Mouse (Mus musculus): ENCODE data around the gene Gm42688. TPM values are rescaled to one million over a fixed set of nuclear protein-coding genes. Genes with fewer than 3 reads are reported as not detected.

The Gm42688 gene
- polyA plus RNA-seq (2011; ENCODE audit: insufficient read length, low read depth, missing spikeins), result 1.2 and 1.9 TPM in 2 replicates

DNA sequence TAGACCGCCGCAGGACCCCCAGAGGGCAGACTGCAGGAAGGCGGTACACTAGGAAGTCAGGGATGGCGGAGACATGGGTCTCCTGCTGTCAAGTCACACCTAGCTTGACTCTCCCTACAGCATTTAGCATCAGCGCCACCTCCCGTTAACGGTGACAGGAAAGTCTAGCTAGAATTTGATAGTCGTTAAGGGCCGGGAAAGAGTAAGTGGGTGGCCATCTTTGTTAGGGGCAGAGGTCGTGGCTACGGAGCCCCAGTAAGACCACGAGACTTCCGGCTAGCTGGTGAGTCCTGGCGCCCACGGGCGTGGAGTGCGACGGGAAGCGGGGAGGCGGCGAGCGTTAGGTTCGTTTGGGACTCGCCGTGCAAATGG lies at the start of gene Gm42688, which contains the start of gene Ccdc142:
TSS of gene Gm42688 (plus strand) at position 302 of the 372 bp plus-strand sequence.
TSS of gene Ccdc142 (plus strand) at position 286 of the 372 bp plus-strand sequence.
- H3K4me1 ChIP-seq (ENCODE audit: control insufficient read depth, insufficient read depth, low read length), result no peaks in the 10 kb centered on the region
- peak within 1 kb of the TSS; percentile 56 for H3K4me3 ChIP-seq (ENCODE audit: insufficient read depth, low read length)
- TF ChIP-seq POLR2A (IDR thresholded peaks at IDR 0.05; ENCODE audit: low read depth, low read length) (peak; percentile 77), CTCF (IDR thresholded peaks at IDR 0.05; ENCODE audit: borderline replicate concordance, insufficient read depth, low read length) (peak; percentile 47; the same call in 1 of the 2 replicates)
- no peak within 1 kb of the TSS for H3K27ac ChIP-seq (ENCODE audit: insufficient read depth, low read length)

DNA sequence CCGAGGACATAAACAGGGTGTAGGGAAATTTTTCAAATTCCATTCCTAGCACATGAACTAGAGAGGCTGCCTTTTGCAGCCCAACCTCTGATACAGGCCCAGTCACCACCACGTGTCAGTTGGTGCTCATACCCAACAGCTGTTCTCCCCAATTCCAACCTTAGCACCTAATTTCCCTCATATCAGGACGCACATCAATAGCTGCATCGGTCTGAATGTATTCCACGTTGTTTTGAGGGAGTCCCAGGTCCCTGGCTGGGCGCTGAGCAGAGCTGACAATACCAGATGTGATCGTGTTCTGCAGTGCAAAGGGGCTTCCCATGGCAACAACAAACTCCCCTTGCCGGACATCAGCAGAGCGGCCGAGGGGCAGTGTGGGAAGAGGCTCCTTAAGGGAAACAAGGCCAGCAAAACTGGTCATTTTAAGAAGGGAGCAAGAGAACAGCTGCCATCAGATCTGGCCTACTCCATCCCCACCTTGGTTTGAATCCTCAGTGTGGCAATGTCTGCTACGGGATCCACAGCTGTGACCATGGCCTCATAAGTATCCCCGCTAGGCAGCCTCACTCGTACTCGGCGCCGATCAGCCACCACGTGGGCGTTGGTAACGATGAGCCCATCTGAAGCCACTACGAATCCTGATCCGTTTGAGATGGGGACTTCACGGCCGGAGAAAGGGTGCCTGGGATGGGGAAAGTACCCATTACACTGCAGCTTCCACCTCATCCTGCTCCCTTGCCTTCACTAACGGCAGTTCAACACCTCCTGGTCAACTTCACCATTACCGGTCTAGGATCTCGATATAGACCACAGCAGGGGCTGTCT lies 48.1 kb upstream of the Gm42688 start:
- Histone ChIP-seq H3K4me1 (ENCODE audit: control insufficient read depth, insufficient read depth, low read length) (peaks cover 5% of the 10 kb centered on the region), H3K27ac (ENCODE audit: insufficient read depth, low read length) (peak overlapping the region; percentile 74), H3K4me3 (ENCODE audit: insufficient read depth, low read length) (peak overlapping the region; percentile 69)
- no peak for TF ChIP-seq CTCF (IDR thresholded peaks at IDR 0.05; ENCODE audit: borderline replicate concordance, insufficient read depth, low read length)
- peak; percentile 68 for TF ChIP-seq POLR2A (IDR thresholded peaks at IDR 0.05; ENCODE audit: low read depth, low read length)

DNA sequence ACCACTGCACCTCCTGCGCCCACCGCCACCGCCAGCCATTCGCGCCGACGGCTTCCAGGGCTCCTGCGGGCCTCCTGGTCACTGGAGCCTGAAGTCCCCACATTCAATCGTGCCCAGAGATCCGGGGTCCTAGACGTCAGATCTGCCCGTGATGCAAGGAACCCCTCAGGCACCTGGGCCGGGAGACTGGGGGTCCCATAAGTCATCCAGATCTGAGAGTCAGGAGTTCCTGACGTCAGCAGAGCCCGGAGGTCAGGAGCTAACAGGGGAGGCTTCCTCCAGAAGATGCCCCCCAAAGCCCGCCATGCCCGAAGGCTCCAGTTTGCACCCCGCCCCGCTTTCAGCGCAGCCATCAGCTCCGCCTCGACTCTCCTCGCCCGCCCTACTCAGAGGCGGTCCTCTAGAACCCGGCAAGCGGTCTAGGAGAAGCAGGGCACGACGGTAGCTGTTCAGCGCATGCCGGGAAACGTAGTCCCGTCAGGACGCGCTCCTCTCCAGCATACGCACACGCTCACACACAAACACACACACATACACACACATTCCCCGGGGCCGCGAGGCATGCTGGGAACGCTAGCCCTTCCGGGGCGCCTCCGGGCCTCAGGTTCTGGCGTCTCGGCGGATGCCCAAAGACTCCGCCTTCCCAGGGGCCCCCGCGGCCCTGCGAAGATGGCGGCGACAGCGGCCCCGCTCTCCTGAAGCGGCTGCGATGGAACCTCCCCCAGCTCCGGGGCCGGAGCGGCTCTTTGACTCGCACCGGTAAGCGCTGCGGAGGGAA lies 47.2 kb upstream of the Gm42688 start, which contains the start of gene Aup1:
TSS of gene Aup1 (plus strand) at position 448 of the 778 bp plus-strand sequence.
- H3K4me3 ChIP-seq (ENCODE audit: insufficient read depth, low read length), result peak within 1 kb of the TSS; percentile 69
- peaks cover 5% of the 10 kb centered on the region for H3K4me1 ChIP-seq (ENCODE audit: control insufficient read depth, insufficient read depth, low read length)
- peak within 1 kb of the TSS; percentile 74 for H3K27ac ChIP-seq (ENCODE audit: insufficient read depth, low read length)
- TF ChIP-seq POLR2A (IDR thresholded peaks at IDR 0.05; ENCODE audit: low read depth, low read length), result peak; percentile 70
- no peak for TF ChIP-seq CTCF (IDR thresholded peaks at IDR 0.05; ENCODE audit: borderline replicate concordance, insufficient read depth, low read length)

DNA sequence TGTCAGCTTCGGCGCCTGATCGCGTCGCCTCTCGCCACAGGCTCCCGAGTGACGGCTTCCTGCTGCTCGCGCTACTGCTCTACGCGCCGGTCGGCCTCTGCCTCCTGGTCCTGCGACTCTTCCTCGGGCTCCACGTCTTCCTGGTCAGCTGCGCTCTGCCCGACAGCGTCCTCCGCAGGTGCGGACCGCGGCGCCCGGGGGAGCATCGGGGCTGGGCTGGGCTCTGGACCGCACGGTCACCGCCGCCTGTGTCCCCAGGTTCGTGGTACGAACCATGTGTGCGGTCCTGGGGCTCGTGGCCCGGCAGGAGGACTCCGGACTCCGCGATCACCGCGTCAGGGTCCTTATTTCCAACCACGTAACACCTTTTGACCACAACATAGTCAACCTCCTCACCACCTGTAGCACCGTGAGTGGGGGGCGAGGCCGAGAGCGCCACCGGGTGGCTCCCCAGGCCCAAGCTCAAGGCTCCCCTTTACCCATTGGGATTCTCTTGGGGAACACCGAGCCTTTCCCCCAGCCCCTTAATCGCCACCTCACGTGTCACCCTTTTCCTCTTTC lies 46.5 kb upstream of the Gm42688 start, which contains the start of gene Htra2:
TSS of gene Htra2 (minus strand) at position 403 of the 561 bp plus-strand sequence.
- TF ChIP-seq CTCF (IDR thresholded peaks at IDR 0.05; ENCODE audit: borderline replicate concordance, insufficient read depth, low read length) (peak; percentile 53; the same call in 1 of the 2 replicates), POLR2A (IDR thresholded peaks at IDR 0.05; ENCODE audit: low read depth, low read length) (no peak)
- peak within 1 kb of the TSS; percentile 69 for H3K4me3 ChIP-seq (ENCODE audit: insufficient read depth, low read length)
- H3K27ac ChIP-seq (ENCODE audit: insufficient read depth, low read length), result peak within 1 kb of the TSS; percentile 74
- H3K4me1 ChIP-seq (ENCODE audit: control insufficient read depth, insufficient read depth, low read length), result peaks cover 5% of the 10 kb centered on the region

DNA sequence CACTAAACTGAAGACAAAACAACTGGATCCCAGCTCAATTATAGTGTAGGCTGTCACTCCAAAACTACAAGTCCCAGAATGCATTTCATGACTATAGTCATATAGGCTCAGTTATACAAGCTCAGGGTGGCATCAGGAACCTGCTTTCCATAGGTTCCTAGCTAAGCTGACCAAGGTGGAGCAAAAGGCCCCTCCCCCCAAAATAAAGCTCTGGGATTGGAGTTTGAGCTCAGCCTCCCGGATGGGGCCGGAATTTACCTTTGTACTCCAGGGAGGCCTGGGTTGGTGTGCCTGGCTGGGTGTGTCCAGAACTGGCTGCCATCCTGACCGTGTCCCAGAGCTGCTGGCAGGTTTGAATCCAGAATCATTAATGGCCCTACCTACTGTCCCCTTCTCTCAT lies 43.6 kb upstream of the Gm42688 start, which contains the start of gene Dqx1:
TSS of gene Dqx1 (plus strand) at position 55 of the 400 bp plus-strand sequence.
- H3K4me1 ChIP-seq (ENCODE audit: control insufficient read depth, insufficient read depth, low read length), result peaks cover 5% of the 10 kb centered on the region
- no peak within 1 kb of the TSS for H3K4me3 ChIP-seq (ENCODE audit: insufficient read depth, low read length)
- H3K27ac ChIP-seq (ENCODE audit: insufficient read depth, low read length), result no peak within 1 kb of the TSS
- TF ChIP-seq POLR2A (IDR thresholded peaks at IDR 0.05; ENCODE audit: low read depth, low read length), result no peak
- no peak for TF ChIP-seq CTCF (IDR thresholded peaks at IDR 0.05; ENCODE audit: borderline replicate concordance, insufficient read depth, low read length)

DNA sequence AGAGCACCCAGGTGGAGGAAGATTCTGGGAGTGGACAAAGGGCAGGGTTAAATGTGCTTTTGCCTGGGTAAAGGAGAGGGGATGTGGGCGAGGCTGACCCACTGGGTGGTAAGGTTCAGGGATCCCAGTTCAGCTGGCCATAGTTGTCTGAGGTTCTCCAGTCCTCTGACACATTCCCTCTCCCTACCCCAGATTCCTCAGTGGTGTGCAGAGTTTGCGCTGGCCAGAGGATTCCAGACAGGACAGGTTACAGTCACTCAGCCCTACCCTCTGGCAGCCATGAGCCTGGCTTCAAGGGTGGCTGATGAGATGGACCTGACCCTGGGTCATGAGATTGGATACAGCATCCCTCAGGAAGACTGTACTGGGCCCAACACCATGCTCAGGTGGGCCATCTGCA lies 42.7 kb upstream of the Gm42688 start:
- Histone ChIP-seq H3K27ac (ENCODE audit: insufficient read depth, low read length) (no peak overlapping the region), H3K4me1 (ENCODE audit: control insufficient read depth, insufficient read depth, low read length) (peaks cover 5% of the 10 kb centered on the region), H3K4me3 (ENCODE audit: insufficient read depth, low read length) (no peak overlapping the region)
- no peak for TF ChIP-seq POLR2A (IDR thresholded peaks at IDR 0.05; ENCODE audit: low read depth, low read length)
- TF ChIP-seq CTCF (IDR thresholded peaks at IDR 0.05; ENCODE audit: borderline replicate concordance, insufficient read depth, low read length), result no peak

DNA sequence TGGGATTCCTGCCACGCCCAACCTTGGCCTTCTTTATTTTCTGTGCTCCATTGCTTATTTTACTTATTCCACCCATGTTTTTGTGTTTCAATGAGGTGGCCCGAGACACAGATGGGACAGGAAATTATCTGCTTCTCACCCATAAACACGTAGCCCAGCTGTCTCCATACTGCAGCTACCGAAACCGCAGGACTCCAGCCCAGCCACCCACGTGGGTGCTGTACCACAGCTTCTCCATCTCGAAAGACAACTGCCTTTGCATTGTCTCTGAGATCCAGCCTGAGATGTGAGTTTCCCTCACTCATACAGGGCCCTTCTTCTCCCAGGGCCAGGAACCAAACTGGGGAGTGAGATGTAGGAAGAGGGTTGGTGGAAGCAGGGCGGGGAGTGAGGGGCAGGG lies 35.4 kb upstream of the Gm42688 start:
- H3K27ac ChIP-seq (ENCODE audit: insufficient read depth, low read length), result no peak overlapping the region
- H3K4me3 ChIP-seq (ENCODE audit: insufficient read depth, low read length), result no peak overlapping the region
- H3K4me1 ChIP-seq (ENCODE audit: control insufficient read depth, insufficient read depth, low read length), result no peaks in the 10 kb centered on the region
- no peak for TF ChIP-seq POLR2A (IDR thresholded peaks at IDR 0.05; ENCODE audit: low read depth, low read length)
- TF ChIP-seq CTCF (IDR thresholded peaks at IDR 0.05; ENCODE audit: borderline replicate concordance, insufficient read depth, low read length), result no peak

DNA sequence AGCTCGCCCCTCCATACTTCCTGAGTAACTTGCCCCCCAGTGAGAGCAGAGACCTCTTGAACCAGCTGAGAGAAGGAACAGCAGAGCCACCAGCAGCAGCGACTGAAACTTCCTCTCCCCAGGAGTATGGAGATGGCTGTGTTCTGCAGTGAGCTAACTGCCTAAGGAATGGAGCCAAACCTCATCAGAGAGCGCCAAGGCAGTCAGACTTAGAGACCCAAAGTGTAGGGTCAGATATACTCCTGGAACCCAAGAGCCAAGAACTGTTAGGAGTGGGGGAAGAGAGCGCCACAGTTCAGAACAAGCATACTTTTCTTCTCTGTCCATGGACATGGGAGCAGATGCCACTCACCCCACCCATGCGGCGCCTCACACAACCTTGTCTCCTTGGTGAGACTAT lies 35.0 kb upstream of the Gm42688 start:
- TF ChIP-seq CTCF (IDR thresholded peaks at IDR 0.05; ENCODE audit: borderline replicate concordance, insufficient read depth, low read length) (no peak), POLR2A (IDR thresholded peaks at IDR 0.05; ENCODE audit: low read depth, low read length) (no peak)

DNA sequence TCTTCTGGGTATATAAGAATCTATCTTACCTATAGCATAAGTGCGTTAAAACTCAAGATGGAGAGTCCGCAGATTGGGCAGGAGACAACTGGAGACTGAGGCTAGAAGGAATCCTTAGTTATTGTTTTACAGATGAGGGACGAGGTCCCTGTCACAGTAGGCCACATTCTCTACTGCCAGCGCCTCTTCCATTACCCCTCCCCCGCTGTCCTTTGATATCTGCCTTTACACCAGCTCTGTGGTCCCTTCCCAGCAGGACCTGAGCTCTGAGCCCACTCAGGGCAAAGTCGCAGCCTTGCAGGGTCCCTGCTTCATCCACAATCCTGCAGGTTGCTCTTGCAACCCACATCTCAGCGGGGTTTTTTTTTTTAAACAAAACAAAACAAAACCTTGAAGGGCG lies 33.2 kb upstream of the Gm42688 start:
- no peak for TF ChIP-seq POLR2A (IDR thresholded peaks at IDR 0.05; ENCODE audit: low read depth, low read length)
- TF ChIP-seq CTCF (IDR thresholded peaks at IDR 0.05; ENCODE audit: borderline replicate concordance, insufficient read depth, low read length), result no peak
- Histone ChIP-seq H3K27ac (ENCODE audit: insufficient read depth, low read length) (no peak overlapping the region), H3K4me1 (ENCODE audit: control insufficient read depth, insufficient read depth, low read length) (no peaks in the 10 kb centered on the region), H3K4me3 (ENCODE audit: insufficient read depth, low read length) (no peak overlapping the region)

More for the DNA sequence above, 35.0 kb upstream of the Gm42688 start:
- Histone ChIP-seq H3K27ac (ENCODE audit: insufficient read depth, low read length) (no peak overlapping the region), H3K4me3 (ENCODE audit: insufficient read depth, low read length) (no peak overlapping the region), H3K4me1 (ENCODE audit: control insufficient read depth, insufficient read depth, low read length) (no peaks in the 10 kb centered on the region)
